Mouse (Mus musculus) kidney, postnatal 4 days (tissue): Measurements from ENCODE around the gene Apbb2.

ENCODE experiments used
- DNase-seq, 2 experiments: peaks; one replicate each; pipeline ENCODE4 v3.0.0; 2021; ENCODE audit warnings: mixed read lengths in 2 of 2

Gene Apbb2

GRCm38 (mm10) chr5:66470837-66471236, 147.7 kb downstream of the Apbb2 start:
- DNase-seq = no peak

DNA sequence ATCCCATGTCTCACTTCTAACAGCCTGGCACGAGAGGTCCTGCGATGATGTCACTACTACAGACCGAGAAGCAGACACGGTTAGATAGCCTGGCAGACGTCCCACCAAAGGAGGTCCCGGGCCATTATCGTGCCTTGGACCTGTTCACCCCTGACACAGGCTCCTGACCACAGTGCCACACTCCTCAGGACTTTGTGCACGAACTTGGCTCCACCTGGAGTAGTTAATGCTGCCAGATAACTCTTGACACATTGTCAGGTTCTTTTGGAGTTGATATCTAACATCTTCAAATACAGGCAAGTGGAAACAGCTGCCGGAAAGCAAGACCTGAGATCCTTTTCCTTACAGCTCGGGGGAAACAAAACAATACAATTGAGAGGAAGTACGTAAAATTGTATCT, 148.9 kb downstream of the Apbb2 start:
- peak; percentile 45 to 62 for DNase-seq

DNA sequence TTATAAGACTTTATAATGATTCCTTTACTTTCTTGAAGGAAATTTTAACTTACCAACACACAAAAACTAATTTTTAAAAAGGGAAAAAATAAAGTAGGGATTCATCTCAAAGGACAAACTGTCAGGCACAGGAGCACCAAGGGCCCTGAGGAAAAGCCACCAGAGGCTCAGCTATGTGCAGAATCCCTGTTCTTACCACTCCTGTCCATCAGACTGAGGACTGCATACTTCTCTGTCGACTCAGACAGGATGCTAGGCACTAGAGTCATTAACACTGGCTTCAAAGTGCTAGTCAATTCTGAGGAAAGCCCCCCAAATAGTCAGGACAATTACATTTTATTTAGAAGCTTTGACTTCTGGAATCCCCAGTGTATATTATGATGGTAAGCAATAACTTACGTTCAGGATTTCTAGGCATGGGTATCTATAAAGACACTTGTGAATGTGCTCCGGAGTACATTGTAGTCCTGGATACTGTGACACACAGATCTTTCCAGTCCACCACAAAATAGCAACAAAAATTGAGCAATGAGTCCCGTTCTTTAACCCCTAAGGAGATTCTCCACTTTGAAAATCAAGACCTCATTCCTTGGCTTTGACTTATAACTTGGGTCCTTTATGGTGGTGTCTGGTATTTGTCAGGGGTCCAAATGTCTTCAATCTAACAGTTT, 150.1 kb downstream of the Apbb2 start:
- no peak for DNase-seq

DNA sequence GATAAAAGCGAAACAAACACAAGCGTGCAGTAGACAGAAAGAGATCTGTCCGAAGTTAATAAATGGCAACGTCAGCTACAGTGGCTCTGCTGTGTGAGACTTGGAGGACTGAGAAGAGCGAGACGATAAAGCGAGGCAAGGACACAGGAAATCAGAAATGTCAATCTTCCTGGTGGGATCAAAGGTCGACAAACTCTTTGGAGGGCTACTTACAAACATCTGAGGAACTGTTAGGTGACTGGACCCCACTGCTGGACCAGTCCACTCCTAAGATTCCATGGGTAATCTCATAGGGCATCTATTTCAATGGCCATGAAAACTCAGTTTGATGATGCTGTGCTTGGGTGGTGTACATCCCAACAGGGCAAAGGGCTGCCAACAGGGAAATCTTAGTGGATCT, 155.9 kb downstream of the Apbb2 start:
- DNase-seq = no peak

GRCm38 (mm10) chr5:66458851-66459250, 159.7 kb downstream of the Apbb2 start:
- no peak for DNase-seq

GRCm38 (mm10) chr5:66455271-66455670, 163.3 kb downstream of the Apbb2 start:
- DNase-seq = no peak

DNA sequence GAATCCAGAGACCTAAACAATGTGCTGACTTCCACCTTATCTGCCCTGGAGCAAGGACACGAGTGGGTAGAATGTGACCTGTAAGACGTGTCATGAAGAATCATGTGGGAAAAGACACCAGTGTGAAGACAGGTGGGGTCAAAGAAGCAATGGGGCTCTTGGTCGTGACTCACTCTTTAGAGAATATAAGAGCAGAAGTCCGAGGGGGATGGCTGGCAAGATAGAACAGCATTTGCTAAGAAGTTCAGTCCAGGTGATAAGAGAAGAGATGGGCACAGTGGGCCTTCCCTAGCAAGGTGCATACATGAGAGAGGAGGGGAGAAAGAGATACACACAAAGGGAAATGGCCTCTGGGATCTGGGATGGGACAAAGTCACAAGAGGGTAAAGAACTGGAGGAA, 163.8 kb downstream of the Apbb2 start:
- DNase-seq = no peak

DNA sequence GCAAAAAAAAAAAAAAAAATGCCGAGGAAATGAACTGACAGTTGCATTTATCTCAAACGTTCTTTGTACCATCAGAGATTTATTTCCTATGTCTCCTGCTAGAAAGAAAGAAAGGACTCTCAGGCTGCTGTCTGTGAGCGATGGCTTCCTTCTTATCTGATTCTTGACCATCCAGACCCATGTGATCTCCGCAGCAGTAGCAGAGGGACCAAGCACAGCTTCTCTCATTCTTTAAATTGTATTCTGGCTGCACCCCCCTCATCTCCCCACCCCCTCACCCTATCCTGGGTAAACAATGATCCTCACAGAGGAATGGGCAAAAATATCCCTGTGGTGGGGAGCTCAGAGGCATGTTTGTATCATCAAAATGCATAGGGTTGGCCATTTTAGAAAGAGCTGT, 165.5 kb downstream of the Apbb2 start:
- DNase-seq = no peak

- DNase-seq = no peak
Measured at GRCm38 (mm10) chr5:66451561-66451960, 167.0 kb downstream of the Apbb2 start.

DNA sequence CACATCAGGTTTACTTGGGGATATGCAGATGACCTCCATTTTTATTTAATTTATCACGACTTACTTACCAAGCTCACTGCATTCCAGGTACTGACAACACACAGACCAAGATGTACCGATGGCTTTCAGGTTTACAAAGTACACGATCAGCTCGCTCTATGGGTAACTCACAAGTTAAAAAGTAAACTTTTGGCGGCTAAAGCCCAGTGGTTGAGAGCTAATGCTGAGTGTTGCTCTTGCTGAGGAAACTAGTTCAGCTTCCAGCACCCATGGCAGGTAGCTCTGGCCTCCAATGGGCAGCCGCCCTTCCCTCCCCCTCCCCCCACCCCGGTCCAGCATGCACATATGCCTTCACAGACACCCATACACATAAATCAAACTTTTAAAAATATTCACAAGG, 173.1 kb downstream of the Apbb2 start:
- DNase-seq = no peak

- DNase-seq = no peak
Measured at GRCm38 (mm10) chr5:66442260-66442659, 176.3 kb downstream of the Apbb2 start.

GRCm38 (mm10) chr5:66436791-66437246, 181.8 kb downstream of the Apbb2 start:
- no peak for DNase-seq

GRCm38 (mm10) chr5:66435158-66435557, 183.4 kb downstream of the Apbb2 start:
- no peak for DNase-seq

DNA sequence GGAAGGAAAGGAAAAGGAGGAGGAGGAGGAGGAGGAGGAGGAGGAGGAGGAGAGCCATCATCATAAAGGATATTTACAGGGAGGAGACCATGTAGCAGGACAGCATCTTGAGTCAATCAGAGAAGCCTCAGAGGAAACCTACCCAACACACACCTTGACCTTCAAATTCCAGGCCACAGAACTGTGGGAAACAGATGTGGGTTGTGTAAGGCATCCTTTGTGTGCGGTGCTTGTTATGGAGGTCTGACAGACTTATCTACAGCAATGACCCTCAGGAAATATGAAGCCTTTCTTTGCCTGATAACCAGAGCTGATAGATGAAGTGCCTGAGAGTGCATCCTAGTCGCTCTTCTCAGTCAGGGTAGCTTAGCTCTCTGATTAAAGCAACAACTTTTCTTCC, 189.5 kb downstream of the Apbb2 start:
- DNase-seq = no peak

GRCm38 (mm10) chr5:66428071-66428470, 190.5 kb downstream of the Apbb2 start:
- no peak for DNase-seq

DNA sequence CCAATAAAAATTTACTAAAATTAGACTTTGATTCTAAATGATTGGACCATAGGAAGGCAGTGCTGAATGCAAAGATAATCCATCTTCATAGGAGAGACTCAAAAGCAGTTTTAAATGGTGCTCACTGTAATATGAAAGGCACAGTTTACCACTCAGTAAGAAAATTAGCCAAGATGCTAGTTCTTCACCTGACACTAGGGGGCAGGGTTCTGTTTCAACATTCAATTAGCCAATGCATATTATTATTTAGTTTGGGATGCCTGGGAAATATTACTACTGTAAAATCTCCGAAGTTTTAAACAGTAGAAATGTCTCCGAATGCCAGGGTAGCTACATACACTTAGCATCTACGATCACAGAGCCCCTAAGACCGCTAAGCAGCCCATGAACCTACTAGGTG, 194.7 kb downstream of the Apbb2 start:
- peak in 1 of 2 experiments; percentile 38 for DNase-seq

DNA sequence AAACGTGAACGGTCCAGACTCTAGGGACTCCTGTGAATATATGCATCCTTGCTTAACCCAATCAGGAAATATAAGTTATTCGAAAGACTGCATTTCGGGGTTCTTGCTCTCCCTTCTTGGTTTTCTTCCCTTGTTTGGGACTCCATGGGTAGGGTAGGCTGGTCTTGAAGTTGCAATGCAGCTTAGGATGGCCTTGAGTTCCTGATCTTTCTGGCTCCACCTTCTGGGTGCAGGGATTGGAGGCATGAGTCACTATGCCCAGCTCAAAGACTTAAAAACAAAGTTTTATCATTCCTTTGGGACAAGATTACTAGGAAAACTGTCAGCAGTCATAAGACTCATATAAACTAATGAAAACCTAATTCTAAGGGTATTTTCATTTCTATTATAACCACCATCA, 195.1 kb downstream of the Apbb2 start:
- DNase-seq = no peak

DNA sequence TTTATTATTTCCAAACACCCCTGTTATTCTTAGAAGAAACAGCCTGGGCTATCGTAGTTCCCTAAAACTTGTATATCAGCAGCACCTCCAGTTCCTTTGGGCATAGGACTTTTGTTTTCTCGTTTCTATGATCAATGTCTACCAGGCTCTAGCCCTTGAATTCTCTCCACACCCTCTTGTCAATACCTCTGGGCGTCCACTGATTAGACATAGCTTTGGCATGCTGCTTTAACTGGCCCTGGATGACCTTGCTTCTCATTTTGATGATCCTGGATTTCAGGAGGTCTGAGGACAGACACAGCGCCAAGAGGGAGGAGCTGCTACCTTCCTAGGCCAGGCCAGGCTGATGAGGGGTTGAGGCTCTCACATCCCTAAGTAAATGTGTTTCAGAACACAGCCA, 196.6 kb downstream of the Apbb2 start:
- DNase-seq = no peak

GRCm38 (mm10) chr5:66421230-66421629, 197.4 kb downstream of the Apbb2 start:
- no peak for DNase-seq

DNA sequence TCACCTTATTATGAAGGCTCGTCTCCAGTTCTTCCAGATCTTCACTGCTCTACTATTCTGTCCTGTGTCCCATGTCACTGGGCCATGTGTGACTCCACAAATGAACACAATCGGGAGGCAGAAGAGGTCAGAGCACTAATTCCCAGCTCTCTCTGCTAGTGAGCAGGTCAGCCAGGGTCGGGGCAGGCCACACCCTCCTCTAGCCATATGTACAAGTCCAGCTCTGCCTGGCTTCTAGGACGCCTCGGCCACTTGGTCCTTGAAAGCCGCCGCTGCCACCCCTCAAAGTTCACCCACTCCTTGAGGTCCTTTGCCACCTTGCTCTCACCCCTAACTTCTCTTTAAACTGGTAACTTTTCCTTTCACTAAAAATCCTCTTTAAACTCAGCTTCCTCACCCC, 198.6 kb downstream of the Apbb2 start:
- DNase-seq = no peak

DNA sequence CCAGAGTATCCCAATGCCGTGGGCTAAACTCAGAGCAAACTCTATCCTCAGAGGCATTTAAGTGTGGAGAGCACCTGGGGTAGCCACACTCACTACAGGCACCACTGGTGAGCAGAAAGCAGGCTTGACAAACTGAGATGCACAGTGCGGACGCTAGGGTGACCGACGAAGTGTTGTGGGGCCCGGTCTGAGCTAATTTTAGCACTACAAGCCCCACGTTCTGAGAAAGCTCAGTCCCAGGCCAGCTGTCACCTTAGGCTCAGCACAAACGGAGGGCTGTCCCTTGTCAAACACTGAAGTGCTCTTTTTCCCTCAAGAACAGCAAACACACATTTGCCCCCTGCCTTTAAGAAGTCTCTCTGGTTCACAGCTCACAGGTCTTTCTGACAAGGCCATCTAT, 201.3 kb downstream of the Apbb2 start:
- no peak for DNase-seq

DNA sequence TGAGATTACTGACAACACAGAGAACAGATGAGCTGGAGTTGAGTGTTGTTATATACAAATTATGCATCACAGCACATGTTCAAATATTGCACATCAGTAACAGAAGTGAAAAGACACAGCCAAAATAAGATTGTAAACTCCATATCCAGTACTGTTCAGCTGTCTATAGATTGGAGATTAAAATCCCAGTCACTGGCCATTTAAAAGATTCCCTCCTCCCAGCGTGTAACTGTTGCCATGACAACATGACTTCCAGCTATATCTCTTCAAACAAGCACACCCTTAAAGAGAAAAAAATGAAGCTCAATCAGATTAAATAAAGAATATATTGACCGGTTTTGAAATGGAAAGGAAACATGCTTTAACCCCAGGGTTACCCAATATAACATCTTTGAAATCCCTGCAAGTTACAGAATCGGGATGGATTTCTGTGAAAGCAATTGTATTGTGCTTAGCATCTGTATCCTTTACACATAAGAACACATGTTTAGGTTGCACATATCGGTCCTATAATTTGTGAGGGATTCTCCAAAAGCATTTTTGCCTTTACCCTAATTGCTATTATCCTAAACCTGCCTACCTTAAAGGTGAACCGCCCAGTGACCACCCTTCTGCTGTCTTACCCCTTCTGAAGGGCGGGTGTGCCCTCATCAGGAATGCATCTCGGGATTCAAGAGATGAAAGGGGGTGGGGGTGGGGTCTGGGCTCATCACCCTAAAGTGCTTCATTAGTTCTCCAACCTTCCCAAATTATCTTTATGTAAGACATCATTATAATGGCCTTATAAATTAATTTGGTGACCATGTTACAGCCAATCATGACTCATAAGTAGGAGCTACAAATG, 202.7 kb downstream of the Apbb2 start:
- no peak for DNase-seq

- DNase-seq = no peak
Measured at GRCm38 (mm10) chr5:66415033-66415697, 203.4 kb downstream of the Apbb2 start.

- no peak for DNase-seq
Measured at GRCm38 (mm10) chr5:66413402-66413801, 205.2 kb downstream of the Apbb2 start.
